Mouse (Mus musculus): Measurements from ENCODE around the gene Gm3005. TPM values are rescaled to one million over a fixed set of nuclear protein-coding genes. Genes with fewer than 3 reads are reported as not detected.
"Not testable (repeated sequence)": the region's sequence is repeated elsewhere in the genome, so short reads cannot be mapped to it uniquely, and the experiment has no call there.

The Gm3005 gene
- 6.8 and 9.8 TPM in 2 replicates for polyA plus RNA-seq (2015; fragmentation: Nextera tagmentation; extraction: Ambion mirVana)

DNA sequence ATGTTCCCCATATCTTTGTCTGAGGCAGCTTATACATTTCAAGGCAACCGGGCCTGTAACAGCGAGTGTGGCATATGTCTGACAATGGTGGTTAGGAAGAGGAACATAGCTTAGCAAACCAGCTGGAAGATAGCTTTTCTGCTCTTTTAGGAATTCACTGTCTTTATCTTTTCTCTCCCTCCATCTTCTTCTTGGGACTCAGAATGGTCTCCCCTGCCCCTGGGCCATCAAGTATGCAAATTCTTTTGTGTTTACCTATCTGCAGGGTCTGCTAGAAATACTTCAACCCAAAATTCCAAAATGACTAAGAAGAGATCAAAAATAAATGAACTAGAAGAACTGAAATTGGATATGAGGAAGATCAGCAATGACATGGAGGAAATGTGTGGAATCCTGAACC is at the start of gene Gm3005:
Gene Gm3005 (plus strand): TSS at position 301 of the 400 bp plus-strand sequence.
- H3K27me3 ChIP-seq (replicated peaks; ENCODE audit: control insufficient read depth, insufficient read depth, low read length); H3K4me1 ChIP-seq (replicated peaks; ENCODE audit: control insufficient read depth, insufficient read depth, low read length); H3K9ac ChIP-seq (replicated peaks; ENCODE audit: low read depth, low read length); ATAC-seq; H3K36me3 ChIP-seq (ENCODE audit: control insufficient read depth, insufficient read depth); H3K9me3 ChIP-seq (ENCODE audit: control insufficient read depth, low read length); H3K27ac ChIP-seq (ENCODE audit: low read length); H3K4me2 ChIP-seq (ENCODE audit: low read length); H3K4me3 ChIP-seq (replicated peaks; ENCODE audit: low read length): not testable (repeated sequence)
- no CpG with 5 or more reads among the region's 2 CpGs for WGBS

DNA sequence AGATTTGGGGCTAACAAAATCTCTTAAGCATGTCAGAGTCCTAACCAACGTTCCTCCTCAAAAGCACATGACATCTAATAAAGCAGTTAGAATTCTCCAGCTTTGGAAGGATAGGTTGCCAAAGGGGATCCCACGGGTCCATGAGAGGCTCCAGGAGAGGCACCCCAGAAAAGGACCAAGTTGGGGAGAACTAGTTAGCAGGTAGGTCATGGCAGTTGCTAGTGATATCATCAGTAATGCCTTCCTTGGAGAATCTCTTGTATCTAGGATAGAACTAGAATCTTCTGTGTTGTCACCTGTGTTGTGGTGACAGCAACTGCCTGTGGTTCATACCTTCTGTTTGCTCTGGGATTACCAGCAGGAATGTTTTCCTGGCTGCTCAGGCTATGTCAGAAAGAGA is 33.1 kb upstream of the Gm3005 start, which contains the start of gene Gm10413:
Gene Gm10413 (plus strand): TSS at position 301 of the 400 bp plus-strand sequence.
- H3K4me2 ChIP-seq (ENCODE audit: low read length); H3K27me3 ChIP-seq (replicated peaks; ENCODE audit: control insufficient read depth, insufficient read depth, low read length); H3K4me3 ChIP-seq (replicated peaks; ENCODE audit: low read length); H3K36me3 ChIP-seq (ENCODE audit: control insufficient read depth, insufficient read depth); H3K9ac ChIP-seq (replicated peaks; ENCODE audit: low read depth, low read length); H3K4me1 ChIP-seq (replicated peaks; ENCODE audit: control insufficient read depth, insufficient read depth, low read length); ATAC-seq; H3K27ac ChIP-seq (ENCODE audit: low read length); H3K9me3 ChIP-seq (ENCODE audit: control insufficient read depth, low read length): not testable (repeated sequence)
- no CpG with 5 or more reads among the region's 2 CpGs for WGBS

DNA sequence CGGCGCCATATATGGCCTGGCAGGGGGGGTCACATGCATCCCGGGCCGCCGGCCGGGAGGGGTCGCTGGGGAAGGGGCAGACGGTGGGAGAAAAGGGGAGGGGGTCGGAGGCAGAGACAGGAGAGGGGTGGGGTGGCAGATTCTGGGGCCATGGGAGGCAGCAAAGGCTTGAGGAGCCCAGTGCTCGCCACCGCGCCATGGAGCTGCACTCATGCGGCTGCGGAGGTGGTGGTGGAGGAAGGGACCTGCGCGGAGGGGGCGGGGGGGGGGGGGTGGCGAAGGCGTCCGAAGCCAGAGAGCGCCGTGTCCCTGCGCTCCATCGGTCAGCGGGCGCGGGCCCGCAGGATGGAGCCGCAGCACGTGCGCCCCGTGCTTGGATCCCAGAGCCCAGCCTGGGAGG is 15.6 kb upstream of the Gm3005 start, which contains the start of gene Gm10409:
Gene Gm10409 (plus strand): TSS at position 301 of the 400 bp plus-strand sequence.
- not testable (repeated sequence) for H3K27me3 ChIP-seq (replicated peaks; ENCODE audit: control insufficient read depth, insufficient read depth, low read length); H3K9me3 ChIP-seq (ENCODE audit: control insufficient read depth, low read length); H3K4me1 ChIP-seq (replicated peaks; ENCODE audit: control insufficient read depth, insufficient read depth, low read length); H3K36me3 ChIP-seq (ENCODE audit: control insufficient read depth, insufficient read depth); ATAC-seq; H3K27ac ChIP-seq (ENCODE audit: low read length); H3K4me3 ChIP-seq (replicated peaks; ENCODE audit: low read length); H3K4me2 ChIP-seq (ENCODE audit: low read length); H3K9ac ChIP-seq (replicated peaks; ENCODE audit: low read depth, low read length)
- no CpG with 5 or more reads among the region's 32 CpGs for WGBS

DNA sequence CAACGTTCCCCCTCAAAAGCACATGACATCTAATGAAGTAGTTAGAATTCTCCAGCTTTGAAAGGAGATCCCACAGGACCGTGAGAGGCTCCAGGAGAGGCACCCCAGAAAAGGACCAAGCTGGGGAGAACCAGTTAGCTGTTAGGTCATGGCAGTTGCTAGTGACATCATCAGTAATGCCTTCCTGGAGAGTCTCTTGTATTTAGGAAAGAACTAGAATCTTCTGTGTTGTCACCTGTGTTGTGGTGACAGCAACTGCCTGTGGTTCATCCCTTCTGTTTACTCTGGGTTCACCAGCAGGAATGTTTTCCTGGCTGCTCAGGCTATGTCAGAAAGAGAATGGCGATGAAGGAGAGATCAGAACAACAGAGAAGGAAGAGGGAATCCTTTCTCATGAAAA is 21.2 kb downstream of the Gm3005 start, which contains the start of gene Gm10408:
Gene Gm10408 (plus strand): TSS at position 301 of the 400 bp plus-strand sequence.
- not testable (repeated sequence) for H3K4me3 ChIP-seq (replicated peaks; ENCODE audit: low read length); ATAC-seq; H3K9ac ChIP-seq (replicated peaks; ENCODE audit: low read depth, low read length); H3K4me2 ChIP-seq (ENCODE audit: low read length); H3K36me3 ChIP-seq (ENCODE audit: control insufficient read depth, insufficient read depth); H3K4me1 ChIP-seq (replicated peaks; ENCODE audit: control insufficient read depth, insufficient read depth, low read length); H3K9me3 ChIP-seq (ENCODE audit: control insufficient read depth, low read length); H3K27ac ChIP-seq (ENCODE audit: low read length); H3K27me3 ChIP-seq (replicated peaks; ENCODE audit: control insufficient read depth, insufficient read depth, low read length)
- WGBS: no CpG with 5 or more reads among the region's 3 CpGs

DNA sequence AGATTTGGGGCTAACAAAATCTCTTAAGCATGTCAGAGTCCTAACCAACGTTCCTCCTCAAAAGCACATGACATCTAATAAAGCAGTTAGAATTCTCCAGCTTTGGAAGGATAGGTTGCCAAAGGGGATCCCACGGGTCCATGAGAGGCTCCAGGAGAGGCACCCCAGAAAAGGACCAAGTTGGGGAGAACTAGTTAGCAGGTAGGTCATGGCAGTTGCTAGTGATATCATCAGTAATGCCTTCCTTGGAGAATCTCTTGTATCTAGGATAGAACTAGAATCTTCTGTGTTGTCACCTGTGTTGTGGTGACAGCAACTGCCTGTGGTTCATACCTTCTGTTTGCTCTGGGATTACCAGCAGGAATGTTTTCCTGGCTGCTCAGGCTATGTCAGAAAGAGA is 206.3 kb downstream of the Gm3005 start, which contains the start of gene Gm3012:
Gene Gm3012 (plus strand): TSS at position 301 of the 400 bp plus-strand sequence.
- H3K4me1 ChIP-seq (replicated peaks; ENCODE audit: control insufficient read depth, insufficient read depth, low read length); ATAC-seq; H3K4me3 ChIP-seq (replicated peaks; ENCODE audit: low read length); H3K9ac ChIP-seq (replicated peaks; ENCODE audit: low read depth, low read length); H3K4me2 ChIP-seq (ENCODE audit: low read length); H3K27ac ChIP-seq (ENCODE audit: low read length); H3K27me3 ChIP-seq (replicated peaks; ENCODE audit: control insufficient read depth, insufficient read depth, low read length); H3K9me3 ChIP-seq (ENCODE audit: control insufficient read depth, low read length); H3K36me3 ChIP-seq (ENCODE audit: control insufficient read depth, insufficient read depth): not testable (repeated sequence)
- WGBS: no CpG with 5 or more reads among the region's 2 CpGs

Other genes with a start within 250 kb of the Gm3005 start
- not detected in 2 replicates for gene Gm5795, start 239.8 kb upstream of the Gm3005 start, polyA plus RNA-seq (2015; fragmentation: Nextera tagmentation; extraction: Ambion mirVana)
- 16.3 and 23.5 TPM in 2 replicates for gene D830030K20Rik, start 219.6 kb upstream of the Gm3005 start, polyA plus RNA-seq (2015; fragmentation: Nextera tagmentation; extraction: Ambion mirVana)
- gene Gm2956, start 95.5 kb upstream of the Gm3005 start, polyA plus RNA-seq (2015; fragmentation: Nextera tagmentation; extraction: Ambion mirVana): not detected in 2 replicates
- gene Gm10413, start 33.0 kb upstream of the Gm3005 start, polyA plus RNA-seq (2015; fragmentation: Nextera tagmentation; extraction: Ambion mirVana): not detected in 2 replicates
- 13.9 and 16.4 TPM in 2 replicates for gene Gm10409, start 15.5 kb upstream of the Gm3005 start, polyA plus RNA-seq (2015; fragmentation: Nextera tagmentation; extraction: Ambion mirVana)
- not detected in 2 replicates for gene Gm10408, start 21.3 kb downstream of the Gm3005 start, polyA plus RNA-seq (2015; fragmentation: Nextera tagmentation; extraction: Ambion mirVana)
- not detected in 2 replicates for gene Gm3012, start 206.4 kb downstream of the Gm3005 start, polyA plus RNA-seq (2015; fragmentation: Nextera tagmentation; extraction: Ambion mirVana)
- gene Gm3020, start 223.9 kb downstream of the Gm3005 start, polyA plus RNA-seq (2015; fragmentation: Nextera tagmentation; extraction: Ambion mirVana): 13.9 and 16.4 TPM in 2 replicates